7 mouse cellular contexts compared by ENCODE assay signal in the genomic region with DNA sequence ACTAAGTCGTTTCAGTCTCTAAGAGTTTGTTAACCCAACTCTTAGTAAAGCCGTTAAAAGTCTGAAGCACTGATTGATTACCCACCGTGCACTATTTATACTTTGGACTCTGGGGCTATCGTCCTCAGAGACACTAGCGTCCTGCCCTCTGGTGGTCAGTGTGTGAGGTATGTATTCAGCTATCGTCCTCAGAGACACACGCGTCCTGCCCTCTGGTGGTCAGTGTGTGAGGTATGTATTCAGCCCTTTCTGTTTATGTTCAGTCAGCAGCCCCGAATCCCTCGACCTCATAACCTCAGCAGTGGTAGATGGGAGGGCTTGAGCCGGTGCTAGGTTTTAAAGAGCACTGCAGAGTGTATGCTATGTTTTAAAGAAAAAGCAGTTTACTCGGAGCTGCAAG. TPM values are rescaled to one million over a fixed set of nuclear protein-coding genes. Genes with fewer than 3 reads are reported as not detected.
DNase-seq lines count a peak whose midpoint lies in the region; ATAC-seq and TF ChIP-seq lines count a peak whose summit lies in the region.

No protein-coding gene starts in this region.

- peaks cover 6% of the 10 kb centered on the region; the same call in 1 of the 2 replicates for H3K9me3 ChIP-seq in midbrain, embryonic 10.5 days (replicated peaks)

- no peak overlapping the region for H3K4me3 ChIP-seq in left cerebral cortex, adult 2 months
- H3K4me3 ChIP-seq in midbrain, embryonic 10.5 days: no peak overlapping the region

- H3K36me3 ChIP-seq in midbrain, embryonic 10.5 days: peaks cover 82% of the 10 kb centered on the region

- 50% methylated on average over 12 of the region's 12 CpGs for WGBS in midbrain, embryonic 10.5 days

- DNase-seq in ZHBTc4 (ENCODE audit: low read depth, low spot score): peak; percentile 87
- peak; percentile 83 to 84 for DNase-seq in cerebellum, postnatal 10 days
- peak; percentile 35 to 49 for DNase-seq in frontal cortex, postnatal 10 days (ENCODE audit: low spot score in 2 of 2)
- DNase-seq in left cerebral cortex, adult 2 months (ENCODE audit: extremely low spot score in 1 of 2, low spot score in 2 of 2): peak; percentile 67 to 73
- peak; percentile 69 for DNase-seq in midbrain, embryonic 10.5 days (ENCODE audit: low spot score)
- peak; percentile 64 for DNase-seq in right cerebral cortex, postnatal 4 days

- no peaks in the 10 kb centered on the region for H3K4me1 ChIP-seq in midbrain, embryonic 10.5 days

- intact Hi-C loops in left cerebral cortex, adult 2 months (cut with DNase I): no loop called here

- H3K27me3 ChIP-seq in midbrain, embryonic 10.5 days (ENCODE audit: low read depth, poor library complexity, severe bottlenecking): no peaks in the 10 kb centered on the region

- TF ChIP-seq CTCF in left cerebral cortex, adult 2 months (IDR thresholded peaks at IDR 0.05): peak; percentile 96

- ATAC-seq in inflammation-experienced regulatory T-cells, adult 6 months: peak; percentile 97

- no peak overlapping the region; the same call in 1 of the 2 replicates for H3K27ac ChIP-seq in left cerebral cortex, adult 2 months
- no peak overlapping the region for H3K27ac ChIP-seq in midbrain, embryonic 10.5 days (replicated peaks)

RNA-seq across cellular contexts. Expression of gene Ahi1, which starts 13.7 kb away (rescaled TPM):
- 10 to 100 TPM in 2 of 3 experiments, 1 to 10 TPM in 1; 9.8 to 17.5 (median 13.3) TPM for polyA plus RNA-seq in inflammation-experienced regulatory T-cells, adult 6 months (2017; shearing (Covaris generic))
- 100 to 1,000 TPM; 181 to 211 TPM for total RNA-seq in left cerebral cortex, adult 2 months (2021)
- 17.8 and 21.0 TPM in 2 replicates for polyA plus RNA-seq in midbrain, embryonic 10.5 days (2016; fragmentation: Nextera tagmentation; extraction: Ambion mirVana)
